Mouse (Mus musculus): ENCODE results near the gene Zfp367.

Gene Zfp367

GRCm38 (mm10) chr13:64153083-64153682 lies at the start of gene Zfp367:
TSS of gene Zfp367 (minus strand) at chr13:64153202.
- peak; percentile 99 for DNase-seq

DNA sequence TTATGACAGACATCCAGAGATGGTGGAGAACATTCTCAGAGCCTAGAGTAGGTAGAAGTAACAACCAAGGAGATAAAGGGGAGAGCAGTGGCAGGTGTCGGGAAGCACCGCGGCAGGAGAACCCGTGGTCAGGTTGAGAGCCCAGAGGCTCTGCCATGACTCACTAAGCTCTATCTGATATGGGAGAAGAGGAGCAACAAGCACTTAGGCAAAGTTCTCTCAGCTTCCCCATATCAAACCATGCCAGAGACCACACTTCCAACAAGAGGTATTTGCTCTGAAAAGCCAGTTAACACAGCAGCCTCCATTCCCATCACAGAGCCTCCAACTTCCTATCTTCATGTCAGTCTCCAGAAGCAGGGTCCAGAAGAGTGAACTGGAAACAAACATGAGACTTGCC lies 47.9 kb upstream of the Zfp367 start:
- DNase-seq: no peak

DNA sequence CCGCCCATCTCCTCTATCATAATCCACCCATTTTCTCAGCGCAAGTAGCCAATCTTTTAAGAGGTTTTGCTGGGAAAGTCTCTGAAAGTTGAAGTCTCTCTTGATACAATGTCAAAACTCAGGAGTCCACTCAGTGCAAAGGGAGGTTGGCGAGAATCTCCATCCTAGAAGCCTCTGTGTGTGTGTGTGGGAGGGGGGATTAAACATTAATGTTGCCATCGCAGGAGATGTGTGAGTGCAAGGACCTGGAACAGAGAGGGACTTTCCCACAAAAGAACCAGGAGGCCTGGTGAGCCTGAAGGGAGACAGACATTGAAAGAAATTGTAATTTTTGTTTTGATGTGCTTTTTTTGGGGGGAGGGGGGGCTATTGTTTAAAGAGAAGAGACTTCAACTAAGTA lies 45.3 kb upstream of the Zfp367 start:
- DNase-seq: no peak

DNA sequence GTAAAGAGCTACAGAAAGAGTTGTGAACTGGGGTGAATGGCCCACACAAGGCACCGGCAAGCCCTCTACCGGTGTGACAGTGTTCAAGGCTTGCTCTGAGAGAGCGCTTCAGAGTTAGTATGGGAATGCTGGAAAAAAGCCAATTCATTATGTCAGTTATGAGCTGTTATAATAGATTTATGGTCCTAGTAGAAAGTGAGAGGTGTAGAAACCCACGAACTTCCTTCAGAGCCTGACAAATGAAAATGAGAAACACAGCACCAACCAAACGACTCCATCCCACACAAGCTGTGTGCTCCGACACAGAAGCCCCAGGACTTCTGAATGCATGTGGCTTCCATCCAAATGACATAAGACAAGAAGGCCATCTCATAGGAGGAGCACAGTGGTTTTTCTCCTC lies 44.9 kb upstream of the Zfp367 start:
- no peak for DNase-seq

- no peak for DNase-seq
Measured at GRCm38 (mm10) chr13:64187065-64187464, 34.1 kb upstream of the Zfp367 start.

GRCm38 (mm10) chr13:64186516-64186915 lies 33.5 kb upstream of the Zfp367 start:
- no peak for DNase-seq

- no peak for DNase-seq
Measured at GRCm38 (mm10) chr13:64185586-64185985, 32.6 kb upstream of the Zfp367 start.

GRCm38 (mm10) chr13:64185176-64185575 lies 32.2 kb upstream of the Zfp367 start:
- no peak for DNase-seq

- no peak for DNase-seq
Measured at GRCm38 (mm10) chr13:64184361-64184760, 31.4 kb upstream of the Zfp367 start.

GRCm38 (mm10) chr13:64183583-64183982 lies 30.6 kb upstream of the Zfp367 start:
- DNase-seq: peak; percentile 24

DNA sequence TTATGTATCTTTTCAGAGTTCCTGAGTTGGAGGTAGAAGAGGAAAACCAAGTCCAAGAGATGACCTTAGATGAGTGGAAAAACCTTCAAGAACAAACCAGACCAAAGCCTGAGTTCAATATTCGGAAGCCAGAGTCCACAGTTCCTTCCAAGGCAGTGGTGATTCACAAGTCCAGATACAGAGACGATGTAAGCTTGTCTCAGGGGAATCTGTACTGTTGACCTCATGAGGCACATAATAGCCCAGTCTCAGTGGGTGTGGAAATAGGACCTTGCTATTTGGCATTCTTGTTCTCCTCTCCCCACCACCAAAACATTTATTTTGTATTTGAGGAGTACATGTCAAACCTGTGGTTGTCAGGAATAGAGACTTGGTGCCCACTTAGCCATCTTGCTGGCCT lies 29.1 kb upstream of the Zfp367 start:
- no peak for DNase-seq

DNA sequence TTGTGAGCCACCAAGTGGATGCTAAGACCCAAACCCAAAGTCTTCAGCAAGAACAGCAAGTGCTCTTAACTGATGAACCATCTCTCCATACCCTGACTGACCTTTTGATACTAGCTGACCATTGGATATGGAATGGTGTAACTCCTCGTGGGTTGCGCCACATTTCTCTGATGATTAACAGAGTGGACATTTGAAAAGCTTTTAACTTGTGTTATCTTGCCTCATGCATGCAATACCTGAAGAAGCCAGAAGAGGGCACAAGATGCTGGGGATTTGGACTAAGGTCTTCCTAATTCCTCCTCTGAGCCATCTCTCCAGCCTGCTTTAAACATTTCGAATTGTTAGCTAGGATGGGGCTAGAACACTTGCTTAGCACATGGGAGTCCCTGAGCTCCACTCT lies 27.9 kb upstream of the Zfp367 start:
- DNase-seq: peak; percentile 90

DNA sequence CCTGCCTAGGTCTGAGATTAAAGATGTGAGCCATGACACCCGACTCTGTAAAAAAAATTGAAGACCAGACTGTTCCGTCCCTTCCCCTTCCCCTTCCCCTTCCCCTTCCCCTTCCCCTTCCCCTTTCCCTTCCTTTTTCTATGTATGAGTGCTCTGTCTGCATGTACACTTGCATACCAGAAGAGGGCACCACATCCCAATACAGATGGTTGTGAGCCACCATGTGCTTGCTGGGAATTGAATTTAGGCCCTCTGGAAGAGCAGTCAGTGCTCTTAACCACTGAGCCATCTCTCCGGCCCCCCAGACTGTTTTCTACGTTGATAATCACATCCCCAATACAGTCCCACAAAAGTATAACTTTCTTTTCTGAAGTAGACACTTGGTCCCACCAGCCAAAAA lies 27.3 kb upstream of the Zfp367 start:
- no peak for DNase-seq

DNA sequence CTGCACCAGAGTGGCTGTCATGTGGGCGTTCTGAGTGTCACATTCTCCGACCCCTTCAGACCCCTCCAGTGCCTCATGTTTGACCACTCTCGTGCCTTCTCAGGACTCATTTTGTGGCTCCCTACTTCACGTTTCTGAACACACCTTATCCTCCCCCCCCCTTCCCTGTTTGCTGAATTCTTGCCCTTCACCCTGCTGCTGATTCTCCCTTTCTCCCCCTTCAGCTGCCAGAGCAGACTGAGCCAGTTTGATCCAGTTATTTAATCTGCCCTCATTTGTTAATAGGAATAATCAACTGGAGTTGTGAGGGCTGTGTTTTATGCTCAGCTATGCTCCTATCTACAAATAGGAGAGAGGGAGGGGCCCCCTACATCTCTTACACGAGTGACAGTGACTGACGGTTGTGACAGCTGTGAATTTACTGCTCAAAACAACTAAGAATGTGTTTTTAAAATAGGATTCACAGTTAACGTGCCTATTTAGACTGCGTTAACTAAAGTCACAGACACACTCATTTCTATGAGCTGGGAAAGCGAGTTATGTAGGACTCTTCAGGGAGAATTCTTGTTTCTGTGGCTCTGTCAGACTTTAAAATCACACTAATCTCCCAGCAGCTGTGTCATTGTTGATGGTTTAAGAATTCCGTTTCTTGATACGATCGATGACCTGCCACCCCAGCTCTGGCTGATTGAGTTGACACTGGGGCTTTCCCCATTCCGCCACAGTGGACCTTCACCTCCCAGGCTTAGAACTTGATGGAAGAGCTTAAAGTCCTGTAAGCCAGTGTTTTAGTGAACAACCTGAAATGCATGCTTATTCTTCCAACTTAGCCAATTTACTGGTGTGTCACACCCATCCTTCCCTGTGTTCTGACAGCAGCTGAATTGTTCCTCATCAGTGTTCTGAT lies 26.0 kb upstream of the Zfp367 start:
- DNase-seq: no peak

DNA sequence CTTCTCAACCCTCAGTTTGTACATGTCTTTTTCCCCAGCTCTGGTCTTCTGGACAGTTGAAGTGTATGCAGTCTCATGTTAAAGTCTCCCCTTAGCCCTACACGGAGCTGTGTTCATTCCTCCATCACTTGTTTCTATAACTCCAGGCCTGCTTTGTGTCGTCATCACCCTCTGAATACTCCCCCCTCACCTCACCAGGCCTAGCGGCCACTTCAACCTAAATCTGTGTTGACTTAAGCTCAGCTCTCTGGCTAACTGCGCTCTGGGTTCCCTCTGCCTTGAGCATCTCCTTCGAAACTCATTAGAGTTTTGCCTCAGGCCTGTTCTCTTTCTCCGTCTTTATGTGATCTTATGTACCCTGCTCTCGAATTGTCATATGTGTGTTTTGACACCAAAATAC lies 25.0 kb upstream of the Zfp367 start:
- DNase-seq: no peak

GRCm38 (mm10) chr13:64169746-64170145 lies 16.7 kb upstream of the Zfp367 start:
- no peak for DNase-seq

GRCm38 (mm10) chr13:64163147-64163715 lies 10.2 kb upstream of the Zfp367 start:
- DNase-seq: peak; percentile 50

GRCm38 (mm10) chr13:64162626-64163025 lies 9.6 kb upstream of the Zfp367 start:
- DNase-seq: no peak

DNA sequence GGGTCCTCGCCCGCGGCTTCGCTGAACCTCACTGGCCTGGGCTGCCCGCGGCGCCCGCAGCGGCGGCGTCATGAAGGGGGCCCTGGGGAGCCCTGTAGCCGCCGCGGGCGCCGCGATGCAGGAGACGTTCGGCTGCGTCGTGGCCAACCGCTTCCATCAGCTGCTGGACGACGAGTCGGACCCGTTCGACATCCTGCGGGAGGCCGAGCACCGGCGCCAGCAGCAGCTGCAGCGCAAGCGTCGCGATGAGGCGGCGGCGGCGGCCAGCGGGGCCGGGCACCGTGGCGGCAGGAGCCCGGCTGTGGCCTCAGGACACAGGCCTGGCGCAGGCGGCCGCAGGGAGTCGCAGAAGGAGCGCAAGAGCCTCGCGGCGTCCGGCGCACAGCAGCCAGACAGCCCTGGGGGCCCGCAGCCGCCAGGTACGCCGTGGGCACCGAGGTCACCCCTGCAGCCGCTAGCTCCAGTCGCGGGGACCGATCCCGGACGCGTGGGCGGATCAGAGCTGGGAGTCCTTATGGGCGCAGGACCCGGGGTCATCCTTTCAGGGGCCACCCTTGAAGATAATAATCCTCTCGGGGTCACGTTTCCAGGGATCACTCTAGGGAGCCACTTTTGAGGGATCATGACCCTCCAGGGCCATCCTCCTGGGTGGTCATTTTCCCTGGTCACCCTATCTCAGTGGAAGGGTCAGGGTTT lies 9.1 kb upstream of the Zfp367 start:
- no peak for DNase-seq

GRCm38 (mm10) chr13:64161548-64161915 lies 8.5 kb upstream of the Zfp367 start, which contains the start of gene Habp4:
TSS of gene Habp4 (plus strand) at chr13:64161824.
- peak; percentile 99 for DNase-seq

DNA sequence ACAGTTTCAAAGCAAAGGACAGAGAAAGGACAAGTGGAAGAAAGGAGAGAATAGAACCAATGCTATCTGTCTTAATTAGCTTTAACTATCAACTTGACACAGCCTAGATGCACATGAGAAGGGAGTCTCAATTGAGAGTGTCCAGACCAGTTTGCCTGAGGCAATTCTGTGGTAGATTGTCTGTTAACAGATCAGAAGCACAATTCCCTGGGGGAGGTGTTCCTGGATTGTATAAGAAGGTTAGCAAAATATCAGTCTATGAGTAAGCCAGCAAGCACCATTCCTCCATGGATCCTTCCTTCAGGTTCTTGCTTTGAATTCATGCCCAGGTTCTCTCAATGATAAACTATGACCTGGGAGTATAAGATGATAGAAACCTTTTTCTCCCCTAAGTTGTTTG lies 4.0 kb upstream of the Zfp367 start:
- DNase-seq: no peak

- peak; percentile 88 for DNase-seq
Measured at GRCm38 (mm10) chr13:64155171-64155571, 2.2 kb upstream of the Zfp367 start.

GRCm38 (mm10) chr13:64154651-64155050 lies 1.6 kb upstream of the Zfp367 start:
- DNase-seq: no peak
